Mouse (Mus musculus): Measurements from ENCODE around the gene Slc22a3.
A peak's percentile ranks its signal among the peaks of the same experiment; 100 is the strongest.

Slc22a3 gene

GRCm38 (mm10) chr17:12507654-12508204, at the start of gene Slc22a3:
TSS of gene Slc22a3 (minus strand) at chr17:12507704.
- DNase-seq: no peak

DNA sequence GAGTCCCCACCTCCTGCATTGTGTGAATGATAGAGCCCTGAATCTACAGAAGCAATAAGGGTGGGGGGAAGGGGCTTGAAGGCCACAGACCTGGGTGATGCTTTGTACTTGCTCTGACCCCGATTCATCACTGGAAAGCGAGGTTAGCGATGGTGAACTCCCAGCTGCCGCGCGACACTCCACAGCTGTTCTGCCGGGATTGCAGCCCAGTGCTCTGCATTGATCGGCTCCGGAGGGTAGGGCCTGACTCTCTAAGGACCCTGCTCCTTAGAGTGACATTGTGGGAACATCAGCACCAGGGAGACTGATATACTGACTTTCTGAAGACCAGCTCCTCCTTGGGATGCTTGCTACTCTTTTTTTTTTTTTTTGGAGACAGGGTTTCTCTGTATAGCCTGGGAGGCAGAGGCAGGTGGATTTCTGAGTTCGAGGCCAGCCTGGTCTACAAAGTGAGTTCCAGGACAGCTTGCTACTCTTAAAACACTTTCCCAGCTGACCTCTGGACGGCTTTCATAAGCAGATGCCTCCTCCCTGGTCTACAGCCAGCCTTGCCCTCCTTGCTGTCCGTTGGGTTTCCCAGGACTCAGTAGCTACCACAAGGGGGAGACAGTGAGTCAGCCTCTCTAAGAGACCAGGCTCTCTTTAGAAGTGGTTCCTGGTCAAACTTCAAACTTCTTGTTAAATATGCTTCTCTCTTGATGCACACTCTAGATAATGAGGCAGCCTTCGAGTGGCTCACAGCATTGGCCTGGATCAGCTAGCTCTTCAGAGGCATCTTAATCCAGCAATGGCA, 27.0 kb upstream of the Slc22a3 start:
- peak; percentile 84 to 86 for DNase-seq

DNA sequence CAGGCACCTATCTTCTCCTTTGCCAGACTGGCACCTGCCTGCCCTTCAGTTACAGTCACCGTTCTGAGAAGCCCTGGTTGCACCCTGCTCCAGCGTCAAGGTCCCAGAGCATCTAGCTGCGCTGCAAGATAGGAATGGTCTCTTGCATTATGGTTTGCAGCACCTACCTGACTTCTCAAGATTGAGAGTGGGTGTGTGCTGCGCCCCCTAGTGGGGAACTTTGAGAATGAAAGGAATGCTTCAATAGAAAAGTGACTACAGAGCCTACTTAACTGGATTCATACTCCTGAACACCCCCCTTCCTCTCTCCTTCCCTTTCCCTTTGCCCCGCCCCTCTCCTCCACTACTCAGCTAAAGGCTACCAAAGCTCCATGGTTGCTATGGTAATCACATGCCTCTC, 24.6 kb upstream of the Slc22a3 start:
- DNase-seq: peak; percentile 51 to 77

DNA sequence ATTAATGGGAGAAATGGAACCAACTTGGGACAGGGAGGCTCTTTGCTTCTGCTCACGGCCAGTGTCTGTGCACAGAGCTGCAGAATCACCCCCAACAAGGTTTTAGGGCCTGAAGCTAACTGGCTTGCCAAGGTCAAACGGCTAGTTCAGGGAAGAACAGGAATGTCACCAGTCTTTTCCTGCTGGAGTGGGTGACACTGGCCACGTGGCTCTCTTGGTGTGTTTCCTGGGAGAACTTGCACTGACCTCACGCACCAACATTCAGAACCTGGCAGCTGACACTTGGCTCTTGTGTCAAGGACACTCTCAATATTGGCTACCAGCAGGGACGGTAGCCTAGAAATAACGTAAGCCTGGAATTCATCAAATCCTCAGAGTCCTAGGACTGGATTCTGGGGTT, 22.6 kb upstream of the Slc22a3 start:
- peak; percentile 16 to 32 for DNase-seq

DNA sequence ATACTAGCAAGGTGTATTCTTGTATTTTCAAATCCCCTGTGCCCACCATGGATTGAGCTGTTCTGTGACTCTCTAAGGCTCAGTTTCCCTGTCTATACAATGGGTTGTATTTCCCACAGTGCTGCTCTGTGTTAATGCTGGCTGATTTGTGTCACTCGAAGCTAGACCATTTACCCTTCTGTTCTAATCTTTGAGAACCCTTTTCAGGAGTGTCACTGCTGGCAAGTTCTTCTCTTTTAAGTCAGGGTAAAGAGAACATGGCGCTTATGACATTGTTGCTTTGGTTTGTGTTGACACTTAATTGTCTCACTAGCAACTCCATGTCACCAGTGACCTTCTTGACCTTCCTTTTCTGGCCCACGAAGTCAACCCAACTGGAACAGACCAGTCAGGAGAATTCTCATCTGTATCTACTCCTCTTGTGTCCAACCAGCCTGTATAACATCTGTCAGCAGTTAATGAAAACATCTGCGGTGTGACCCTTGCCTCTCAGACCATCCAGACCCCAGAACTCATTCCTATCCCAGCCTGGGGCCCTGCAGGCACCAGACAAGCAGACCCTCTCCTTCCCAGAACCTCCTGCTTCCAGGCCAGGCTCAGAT, 22.0 kb upstream of the Slc22a3 start:
- no peak for DNase-seq

DNA sequence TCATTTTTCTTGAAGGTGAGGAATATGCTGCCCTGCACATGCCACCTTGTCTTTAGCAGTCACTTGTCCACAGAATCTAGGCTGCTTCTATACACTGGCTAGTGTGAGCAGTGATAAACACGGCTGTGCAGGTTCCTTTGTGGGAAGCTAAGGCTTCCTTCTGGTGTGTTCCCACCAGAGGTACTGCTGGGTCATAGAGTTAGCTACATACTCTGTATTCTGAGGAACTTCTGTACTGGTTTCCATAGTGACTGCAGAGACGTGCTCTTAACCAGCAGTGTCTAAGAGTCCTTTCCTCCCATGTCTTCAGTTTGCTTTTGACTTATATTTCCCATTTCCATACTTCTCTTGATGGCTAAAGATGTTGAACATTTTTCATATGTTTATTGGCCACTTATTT, 11.6 kb upstream of the Slc22a3 start:
- DNase-seq: no peak

- DNase-seq: no peak
Observed at GRCm38 (mm10) chr17:12518194-12518593, 10.7 kb upstream of the Slc22a3 start.

DNA sequence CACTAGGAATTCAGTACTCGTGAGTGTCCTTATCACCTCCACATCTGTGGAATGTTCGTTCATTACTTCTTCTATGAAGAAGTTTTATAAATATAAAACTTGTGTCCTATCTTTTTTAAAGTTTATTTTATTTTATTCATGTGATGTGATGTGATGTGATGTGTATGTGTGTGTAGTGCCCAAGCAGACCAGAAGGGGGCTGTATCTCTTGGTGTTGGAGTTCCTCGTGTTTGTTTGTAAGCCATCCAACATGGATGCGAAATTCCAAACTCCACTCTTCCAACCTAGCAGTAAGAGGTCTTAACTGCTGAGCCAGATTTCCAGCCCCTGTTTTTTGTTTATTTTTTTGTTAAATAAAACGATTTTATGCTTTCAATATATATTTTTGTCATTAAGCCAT, 6.5 kb upstream of the Slc22a3 start:
- DNase-seq: no peak

DNA sequence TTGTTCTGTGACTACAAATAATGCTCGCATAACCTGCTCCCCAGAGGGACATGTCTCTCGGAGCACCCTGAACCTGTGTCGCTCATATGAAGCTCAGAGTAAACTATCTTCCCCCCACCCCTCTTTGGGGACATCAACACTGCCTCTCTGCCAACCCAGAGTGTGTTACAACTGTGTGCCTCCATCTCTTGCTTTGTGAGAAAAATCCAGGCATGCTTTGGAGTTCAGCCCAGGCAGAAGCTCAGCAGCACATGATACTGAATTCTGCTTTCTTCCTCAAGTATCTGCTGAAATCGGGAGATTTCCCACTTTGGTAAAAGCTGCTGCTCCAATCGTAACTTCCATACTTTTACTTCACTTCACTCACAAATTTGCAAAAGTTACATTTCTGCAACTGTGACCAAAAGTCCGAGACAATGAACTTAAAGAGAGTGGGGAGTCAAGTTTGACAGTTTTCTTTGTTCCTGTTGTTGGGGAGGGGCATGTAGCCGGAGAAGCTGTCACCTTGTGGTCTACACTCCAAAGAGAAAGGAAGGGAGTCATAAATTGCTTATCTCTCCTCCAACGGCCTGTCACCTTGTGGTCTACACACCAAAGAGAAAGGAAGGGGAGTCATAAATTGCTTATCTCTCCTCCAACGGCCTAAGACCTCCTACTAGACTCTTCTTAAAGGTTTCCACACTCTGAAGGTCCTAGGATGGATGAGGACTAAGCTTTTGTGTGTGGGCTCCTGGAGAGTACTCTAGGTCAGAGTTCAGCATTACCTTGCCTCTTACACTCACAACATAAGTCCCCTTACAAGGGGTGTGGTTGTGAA, 5.8 kb upstream of the Slc22a3 start:
- no peak for DNase-seq

GRCm38 (mm10) chr17:12511193-12511592, 3.7 kb upstream of the Slc22a3 start:
- no peak for DNase-seq

- no peak for DNase-seq
Observed at GRCm38 (mm10) chr17:12508376-12508775, 872 bp upstream of the Slc22a3 start.

DNA sequence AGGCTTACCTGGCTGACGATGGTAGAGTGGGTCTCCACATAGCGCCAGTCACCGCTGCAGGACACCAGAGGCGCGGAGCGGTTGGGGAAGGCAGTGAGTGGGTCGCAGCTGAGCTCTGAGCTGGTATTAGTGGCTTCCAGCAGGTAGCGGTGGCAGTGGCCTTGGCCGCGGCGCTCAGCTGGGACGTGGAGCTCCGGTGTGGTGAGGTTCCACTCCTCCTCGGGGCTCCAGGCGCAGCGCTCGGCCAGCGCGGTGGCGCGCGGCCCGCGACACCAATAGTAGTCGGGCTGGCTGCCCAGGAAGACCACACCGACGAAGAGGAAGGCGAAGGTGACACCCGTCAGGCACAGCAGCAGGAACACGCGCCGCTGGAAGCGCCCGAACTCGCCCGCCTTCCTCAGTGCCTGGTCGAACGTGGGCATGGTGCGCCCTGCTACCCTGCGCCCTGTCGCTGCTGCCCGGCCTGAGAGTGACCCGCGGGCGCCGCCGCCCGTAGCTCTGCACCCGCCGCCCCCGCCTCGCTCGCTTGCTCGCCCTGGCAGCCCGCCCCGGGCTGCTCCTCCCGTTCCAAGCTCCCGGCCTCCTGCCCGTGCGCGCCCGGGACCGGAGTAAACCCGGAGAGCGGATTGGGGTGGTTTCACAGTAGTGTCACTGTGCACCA, 471 bp downstream of the Slc22a3 start:
- peak; percentile 17 to 52 for DNase-seq

DNA sequence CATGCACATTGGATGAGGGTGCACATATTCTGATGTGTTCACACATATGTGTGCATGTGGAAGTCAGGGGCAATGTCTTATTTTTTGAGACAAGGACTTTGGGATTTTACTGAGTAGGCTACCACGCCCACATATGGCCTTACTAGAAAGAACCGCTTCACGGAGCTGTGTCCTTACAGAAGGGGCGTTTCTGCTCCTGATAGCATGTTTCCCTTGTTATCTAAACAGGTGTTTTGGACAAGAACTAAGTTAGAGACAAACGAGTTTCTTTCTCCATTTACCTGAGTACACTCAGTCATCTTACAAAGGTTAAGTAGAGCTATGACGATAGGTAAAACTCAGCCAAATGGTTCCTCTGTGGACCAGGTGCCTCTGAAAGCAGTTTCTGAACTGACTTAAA, 1.8 kb downstream of the Slc22a3 start:
- DNase-seq: no peak

GRCm38 (mm10) chr17:12499426-12499825, 8.1 kb downstream of the Slc22a3 start:
- DNase-seq: no peak

DNA sequence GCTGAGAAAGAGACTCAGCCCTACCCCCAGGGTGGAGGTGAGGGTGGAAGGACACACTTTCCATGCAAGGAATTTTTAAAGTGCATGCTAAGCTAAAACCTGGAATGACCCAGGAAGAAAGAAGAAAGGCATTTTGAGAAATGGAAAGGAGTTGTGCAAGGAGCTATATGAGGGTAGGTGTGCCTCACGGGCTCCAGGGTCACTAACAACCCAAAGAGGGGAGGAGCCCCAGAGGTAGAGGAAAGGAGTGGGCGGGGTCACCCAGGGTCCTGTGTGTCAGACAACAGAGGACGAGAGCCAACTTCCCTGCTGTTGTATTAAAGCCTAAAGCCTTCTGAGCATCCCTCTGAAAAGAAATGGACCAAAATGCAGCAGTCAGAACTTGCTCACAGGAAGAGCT, 11.9 kb downstream of the Slc22a3 start:
- DNase-seq: no peak

- DNase-seq: no peak
Observed at GRCm38 (mm10) chr17:12491591-12491990, 15.9 kb downstream of the Slc22a3 start.

DNA sequence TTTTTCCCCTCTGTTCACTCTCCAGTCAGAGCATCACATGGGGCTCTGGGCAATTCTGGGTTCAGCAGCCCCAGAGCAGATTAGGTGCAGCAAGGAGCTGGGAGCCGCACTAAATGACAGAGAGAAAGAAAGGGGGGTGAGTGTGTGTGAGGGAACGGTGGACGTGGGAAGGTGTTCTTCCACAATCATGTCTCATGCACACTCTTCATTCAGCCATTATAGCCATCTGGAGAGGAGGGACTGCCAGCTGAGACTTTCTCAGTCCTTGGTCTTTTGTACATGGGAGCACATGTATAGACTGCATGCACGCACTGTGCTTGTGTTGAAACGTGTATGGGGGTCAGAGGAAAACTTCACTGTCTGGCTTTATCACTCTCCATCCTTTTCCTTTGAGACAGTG, 17.6 kb downstream of the Slc22a3 start:
- DNase-seq: no peak

DNA sequence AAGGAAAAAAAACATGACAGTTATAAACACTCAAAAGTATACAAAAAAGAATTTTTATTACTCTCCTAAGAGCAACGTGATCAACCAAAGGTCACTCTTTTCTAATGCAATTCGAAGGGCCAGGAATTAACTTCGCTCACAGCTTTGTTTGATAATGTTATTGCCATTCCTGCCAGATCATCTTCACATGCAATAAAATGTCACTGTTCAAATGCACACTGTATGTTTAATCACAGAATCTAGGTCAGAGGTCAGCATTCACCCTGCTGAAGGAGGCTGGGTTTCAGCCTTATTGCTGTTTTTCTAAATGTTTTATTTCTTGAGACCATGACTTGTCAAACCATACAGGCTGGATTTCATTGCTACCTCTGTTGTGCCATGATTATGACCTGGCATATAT, 21.8 kb downstream of the Slc22a3 start:
- no peak for DNase-seq

GRCm38 (mm10) chr17:12479416-12479815, 28.1 kb downstream of the Slc22a3 start:
- no peak for DNase-seq

DNA sequence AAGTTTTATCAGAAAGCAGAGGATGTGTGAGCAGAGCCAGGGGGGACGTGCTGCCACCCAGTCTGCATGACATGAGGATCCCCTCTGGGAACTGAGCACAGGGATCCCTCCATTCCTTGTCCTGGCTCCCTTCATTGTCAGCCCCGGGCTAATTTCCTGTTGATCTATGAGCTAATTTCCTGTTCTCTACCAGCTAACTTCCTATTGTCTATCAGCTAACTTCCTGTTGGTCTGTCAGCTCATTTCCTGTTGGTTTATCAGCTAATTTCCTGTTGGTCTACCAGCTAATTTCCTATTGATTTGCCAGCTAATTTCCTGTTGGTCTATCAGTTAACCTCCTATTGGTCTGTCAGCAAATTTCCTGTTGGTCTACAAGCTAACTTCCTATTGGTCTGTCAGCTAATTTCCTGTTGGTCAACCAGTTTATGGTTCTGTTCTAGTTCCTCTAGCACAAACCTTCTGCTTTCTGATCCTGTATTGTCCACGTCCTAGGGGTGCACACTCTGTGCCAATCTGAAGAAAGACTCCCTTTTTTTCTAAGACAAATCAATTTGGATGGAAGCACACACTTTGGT, 32.9 kb downstream of the Slc22a3 start:
- DNase-seq: no peak

DNA sequence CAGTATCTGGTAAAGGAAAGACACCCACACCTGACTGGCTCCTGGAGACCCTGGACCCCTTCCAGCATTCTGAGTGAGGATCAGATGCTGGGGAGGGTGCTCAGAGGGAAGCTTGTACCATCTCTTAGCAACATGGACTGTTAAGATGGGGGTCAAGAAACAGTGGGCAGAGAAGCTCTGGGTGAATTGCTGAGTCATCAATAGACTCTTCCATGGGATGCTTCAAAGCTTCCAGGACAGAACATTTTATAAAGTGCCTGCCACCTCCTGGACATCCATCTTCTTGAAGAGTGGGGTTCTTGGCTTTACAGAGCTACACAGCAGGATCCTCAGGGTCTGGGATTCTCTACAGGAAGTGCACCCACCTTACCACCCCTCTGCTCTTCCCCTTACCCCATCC, 35.0 kb downstream of the Slc22a3 start:
- no peak for DNase-seq

DNA sequence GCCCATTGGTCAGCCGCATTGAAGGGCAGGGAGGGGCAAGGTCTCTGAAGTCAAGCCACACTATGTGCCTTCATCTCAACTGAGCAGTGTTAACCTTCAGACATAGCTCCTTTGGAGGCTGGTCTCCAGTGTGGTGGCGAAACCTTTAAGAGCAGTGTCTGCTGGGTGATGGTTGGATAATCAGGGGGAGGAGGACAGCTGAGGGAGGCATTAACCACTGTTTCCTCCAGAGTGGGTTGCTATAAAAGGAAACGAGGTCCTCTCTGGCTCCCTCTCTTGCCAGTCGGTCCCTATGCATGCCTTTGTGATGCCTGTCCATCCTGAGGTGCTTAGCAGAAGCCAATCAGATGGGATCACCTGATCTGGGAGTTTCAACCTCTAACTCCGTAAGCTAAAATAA, 38.8 kb downstream of the Slc22a3 start:
- DNase-seq: no peak

DNA sequence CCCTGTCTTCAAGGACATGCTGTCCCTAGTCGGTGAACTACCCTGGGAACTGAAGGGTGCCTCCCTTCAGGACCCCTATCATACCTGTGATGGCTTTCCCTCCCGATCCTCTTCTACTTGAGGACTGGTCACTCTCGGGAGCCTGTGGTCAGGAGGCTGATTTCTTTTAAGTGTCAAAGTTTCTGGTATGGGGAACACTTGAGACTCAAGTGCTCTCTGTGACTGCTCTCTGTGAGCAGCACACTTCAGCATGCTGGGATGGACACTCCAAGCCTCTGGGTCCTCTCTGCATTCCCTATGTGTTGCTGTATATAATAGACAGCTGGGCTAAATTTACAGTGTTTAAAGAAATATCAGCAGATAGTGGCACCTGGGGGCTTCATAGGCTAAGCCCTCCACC, 39.9 kb downstream of the Slc22a3 start:
- DNase-seq: no peak

Data from kidney, postnatal 36 days (tissue).